Mouse (Mus musculus): Measurements from ENCODE around the gene Map3k6. TPM values are rescaled to one million over a fixed set of nuclear protein-coding genes. Genes with fewer than 3 reads are reported as not detected.

The Map3k6 gene
- total and polyA plus RNA-seq, 3 experiments: 17.6 to 22.9 (median 22.4) TPM

DNA sequence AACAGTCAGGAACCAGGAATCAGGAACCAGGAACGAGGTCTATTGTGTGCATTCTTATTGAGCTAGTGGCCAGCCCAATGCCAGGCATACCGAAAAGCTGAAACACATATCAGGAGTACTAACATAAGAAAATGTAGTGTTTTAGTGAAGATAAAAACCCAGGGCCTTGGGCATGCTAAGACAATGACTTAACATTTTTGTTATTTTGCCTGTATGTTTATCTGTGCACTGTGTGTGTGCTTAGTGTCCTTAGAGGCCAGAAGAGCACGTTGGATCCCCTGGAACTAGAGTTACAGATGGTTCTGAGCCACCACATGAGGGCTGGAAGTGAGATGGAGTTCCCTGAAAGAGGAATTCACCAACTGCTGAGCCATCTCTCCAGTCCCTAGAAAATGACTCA lies 44.7 kb downstream of the Map3k6 start:
- DNase-seq: no peak

DNA sequence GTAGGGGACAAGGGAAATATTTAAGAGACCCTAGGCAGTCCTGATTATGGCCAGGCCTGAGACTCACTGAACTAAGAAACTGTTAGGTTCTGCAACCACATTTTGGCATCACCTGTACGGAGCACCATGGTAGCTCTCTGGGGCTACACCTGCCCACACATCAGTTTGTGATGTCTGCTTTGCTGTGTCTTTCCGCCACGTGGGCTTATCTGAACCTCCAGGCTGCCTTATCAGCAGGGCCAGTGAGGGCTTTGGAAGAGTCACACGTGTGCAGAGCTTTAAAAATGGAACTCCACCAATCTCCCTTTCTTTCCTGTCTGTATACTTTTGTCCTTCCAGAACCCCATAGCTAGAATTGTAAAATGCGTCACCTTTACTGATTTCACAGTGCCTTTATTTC lies 45.3 kb downstream of the Map3k6 start:
- DNase-seq: no peak

DNA sequence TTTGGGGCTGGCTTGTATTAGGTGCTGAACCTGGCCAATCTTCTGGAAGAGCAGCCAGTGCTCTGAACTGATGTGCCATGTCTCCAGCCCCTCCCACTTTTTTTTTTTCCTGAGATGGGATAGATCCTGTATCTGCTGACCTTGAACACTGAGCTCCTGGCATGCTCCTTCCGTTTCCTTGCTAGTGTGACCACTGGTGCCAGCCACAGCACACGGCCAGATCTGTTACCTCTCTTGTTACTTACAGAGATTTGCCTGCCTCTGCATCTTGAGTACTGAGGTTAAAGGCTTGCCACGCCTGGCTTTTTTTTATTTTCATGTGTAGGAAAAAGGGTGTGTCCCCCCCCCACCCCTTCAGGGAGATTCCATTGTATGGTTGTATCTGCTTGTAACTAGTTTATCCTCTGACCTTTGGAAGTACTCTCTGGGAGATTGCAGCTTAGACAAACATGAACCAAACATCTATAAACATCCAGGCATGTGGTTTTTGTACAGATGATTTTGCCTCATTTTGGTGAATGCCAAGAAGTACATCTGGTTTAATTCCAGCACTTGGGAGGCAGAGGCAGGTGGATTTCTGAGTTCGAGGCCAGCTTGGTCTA lies 46.0 kb downstream of the Map3k6 start:
- no peak for DNase-seq

DNA sequence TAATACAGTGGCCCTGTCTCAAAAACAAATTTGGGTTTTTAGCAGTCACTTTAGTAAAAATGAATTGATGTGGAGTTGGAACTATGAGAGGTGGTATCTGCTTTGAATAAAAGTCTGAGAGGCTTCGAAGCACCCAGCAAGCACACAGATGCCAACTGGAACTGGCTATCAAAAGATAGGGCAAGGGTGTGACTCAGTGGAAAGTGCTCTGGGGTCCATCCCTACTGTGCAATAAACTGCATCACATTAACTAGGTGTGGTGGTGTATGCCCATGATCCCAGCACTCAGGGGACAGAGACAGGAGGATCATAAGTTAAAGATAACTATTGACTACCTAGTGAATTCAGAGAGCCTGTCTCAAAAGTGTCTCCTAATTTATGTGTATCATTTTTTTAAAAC lies 50.6 kb downstream of the Map3k6 start:
- DNase-seq: no peak

DNA sequence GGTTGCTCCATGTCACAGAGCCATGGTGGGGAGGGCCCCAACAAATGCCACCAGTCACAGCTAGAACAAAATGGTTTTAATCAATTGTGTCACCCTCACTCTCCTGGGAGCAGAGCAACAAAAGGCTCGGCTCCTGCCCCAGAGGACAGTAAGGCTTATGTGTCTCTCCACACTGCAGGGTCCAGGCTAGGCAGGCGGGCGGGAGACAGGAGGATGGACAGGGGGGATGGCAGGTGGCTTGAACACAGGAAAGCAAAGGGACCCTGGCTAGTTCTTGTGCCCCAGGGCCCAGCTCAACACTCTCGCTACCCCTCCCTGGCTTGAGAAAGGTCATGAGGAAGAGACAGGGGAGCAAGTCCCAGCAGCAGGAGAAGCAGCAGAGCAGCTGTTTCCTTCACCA lies 51.8 kb downstream of the Map3k6 start:
- no peak for DNase-seq

DNA sequence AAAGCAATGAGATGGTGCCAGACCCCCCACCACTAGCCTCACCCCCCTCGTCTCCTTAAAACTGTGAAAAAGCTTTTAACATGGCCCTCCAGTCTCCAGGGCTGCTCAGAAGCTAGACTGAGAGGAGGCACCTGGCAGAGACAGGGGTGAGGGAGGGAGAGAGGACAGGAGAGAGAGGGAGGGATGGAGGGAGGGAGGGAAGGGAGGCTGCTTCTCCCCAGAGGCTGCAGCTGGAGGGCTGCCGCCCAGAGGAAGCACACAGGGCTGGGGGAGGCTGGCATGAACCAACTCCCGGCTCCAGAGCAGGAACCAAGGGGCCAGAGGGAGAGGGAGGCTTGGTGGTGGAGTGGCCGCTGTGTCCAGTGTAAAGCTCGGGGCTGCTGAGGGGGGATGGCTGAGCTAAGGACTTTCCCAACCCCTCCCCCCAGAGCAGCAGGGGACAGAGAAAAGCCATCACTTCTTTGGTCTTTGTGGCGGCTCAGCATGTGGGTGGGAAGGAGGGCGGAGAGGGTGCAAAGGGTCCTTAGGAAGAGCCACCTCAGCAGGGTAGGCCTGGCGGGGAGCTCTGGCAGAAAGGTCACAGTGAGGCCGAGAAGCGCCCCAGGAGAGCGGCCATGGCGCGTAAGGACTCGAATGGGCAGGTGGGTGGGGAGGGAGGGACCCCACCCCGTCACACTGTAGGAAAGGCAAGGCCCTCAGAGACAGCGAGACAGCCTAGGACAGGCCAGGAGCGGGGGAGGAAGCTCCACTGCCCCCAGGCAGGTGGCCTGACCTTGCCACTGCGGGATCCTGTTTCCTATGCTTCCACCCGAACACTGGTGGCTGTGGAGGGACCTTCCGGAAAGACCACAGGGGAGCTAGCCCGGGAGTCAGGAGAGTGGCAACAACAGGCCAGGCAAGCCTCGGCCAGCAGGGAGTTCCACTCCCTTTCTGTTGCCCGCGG lies 52.6 kb downstream of the Map3k6 start:
- no peak for DNase-seq

DNA sequence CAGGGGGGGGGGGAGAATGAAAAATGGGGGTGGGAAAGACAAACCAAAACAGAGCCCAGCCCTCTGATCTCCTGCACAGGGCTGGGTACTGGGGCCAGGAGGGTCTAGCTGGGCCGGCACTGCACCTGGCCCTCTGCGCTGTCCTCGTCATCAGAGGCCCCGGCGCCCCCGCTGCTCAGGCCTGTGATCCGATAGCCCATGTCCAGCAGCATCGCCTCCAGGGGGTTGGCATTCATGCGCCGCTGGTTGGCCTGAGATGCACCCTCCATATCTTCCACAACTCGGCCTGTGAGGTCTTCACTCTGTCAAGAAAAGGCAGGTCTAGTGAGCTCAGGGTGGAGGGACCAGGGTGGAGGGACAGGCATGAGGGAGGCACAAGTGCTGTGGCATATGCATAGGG lies 53.5 kb downstream of the Map3k6 start:
- DNase-seq: no peak

DNA sequence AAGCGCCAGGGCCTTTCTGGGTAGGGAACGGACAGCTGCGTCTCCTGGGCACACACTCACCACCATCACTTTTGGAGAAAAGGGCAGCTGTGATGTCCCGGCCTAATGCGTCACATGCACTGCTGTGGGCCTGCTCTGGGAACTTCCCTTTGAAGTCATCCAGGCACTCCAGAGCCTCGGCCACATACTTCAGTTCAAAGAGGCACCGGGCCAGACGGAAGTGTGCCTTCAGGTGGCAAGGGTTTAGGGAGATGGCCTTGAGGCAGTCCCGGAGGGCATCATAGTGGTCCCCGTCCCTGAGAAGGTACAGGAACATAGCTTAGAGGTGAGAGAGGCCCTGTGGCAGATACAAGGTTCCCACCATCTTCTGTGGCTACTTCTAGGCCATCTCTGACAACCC lies 56.7 kb downstream of the Map3k6 start:
- DNase-seq: no peak

DNA sequence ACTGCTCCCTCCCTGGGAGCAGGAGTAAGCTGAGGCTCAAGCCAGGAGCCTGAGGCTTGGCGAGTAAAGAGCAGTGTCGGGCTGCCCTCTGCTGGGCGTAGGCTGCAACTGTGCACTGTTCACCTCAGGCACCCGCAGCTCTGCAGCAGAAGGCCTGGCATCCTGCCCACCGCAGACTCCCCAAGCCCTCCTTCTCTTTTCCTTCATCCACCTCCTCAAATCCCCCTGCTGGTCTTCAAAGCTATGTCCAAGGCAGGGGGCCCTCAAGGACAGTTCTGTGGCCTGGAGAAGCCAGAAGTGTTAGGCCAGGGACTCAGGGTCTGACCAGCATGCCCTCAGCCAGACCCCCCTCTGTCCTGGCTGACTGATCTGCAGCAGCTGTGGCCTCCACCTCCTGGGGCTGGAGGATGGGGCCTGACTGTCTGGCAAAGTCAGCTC lies 57.2 kb downstream of the Map3k6 start:
- peak; percentile 84 for DNase-seq

DNA sequence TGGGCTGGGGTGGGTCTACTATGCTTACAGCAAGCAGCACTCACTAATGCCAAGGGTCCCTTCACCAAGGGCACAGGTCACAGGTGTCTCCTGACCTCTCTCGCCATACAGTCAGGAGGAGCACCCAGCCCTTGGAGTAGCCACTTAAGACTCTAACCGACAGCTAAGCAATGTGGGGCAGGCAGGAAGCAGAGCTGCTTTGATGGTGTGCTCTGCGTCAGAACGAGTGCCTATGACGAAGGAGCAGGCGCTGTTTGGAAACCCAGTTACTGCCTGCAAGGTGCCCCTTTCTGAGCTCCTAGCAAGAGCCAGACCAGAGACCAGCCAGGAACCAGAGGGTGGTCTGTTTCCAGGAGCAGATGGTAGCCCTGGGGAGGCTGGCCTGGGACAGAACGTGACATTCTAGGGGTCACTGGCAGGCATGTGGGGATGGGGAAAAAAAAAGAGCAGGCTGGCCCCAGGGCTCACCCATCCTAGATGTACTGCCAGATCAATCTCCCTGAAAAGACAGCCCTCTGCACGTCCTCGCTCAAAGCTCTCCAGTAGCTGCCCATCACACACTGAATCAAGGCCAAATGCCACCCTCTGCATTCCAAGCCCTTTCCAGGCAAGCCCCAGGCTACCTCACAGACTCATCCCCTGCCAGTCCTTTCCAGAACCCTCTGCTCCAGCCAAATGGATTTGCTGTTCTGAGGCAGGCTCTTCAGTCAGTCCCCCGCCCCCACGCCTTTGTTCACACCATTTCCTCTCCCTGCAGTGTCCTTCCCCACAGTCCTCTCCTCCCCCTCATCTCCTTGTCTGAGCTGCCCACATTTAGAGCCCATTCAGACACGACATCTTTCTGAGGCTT lies 58.1 kb downstream of the Map3k6 start:
- peak; percentile 67 for DNase-seq

DNA sequence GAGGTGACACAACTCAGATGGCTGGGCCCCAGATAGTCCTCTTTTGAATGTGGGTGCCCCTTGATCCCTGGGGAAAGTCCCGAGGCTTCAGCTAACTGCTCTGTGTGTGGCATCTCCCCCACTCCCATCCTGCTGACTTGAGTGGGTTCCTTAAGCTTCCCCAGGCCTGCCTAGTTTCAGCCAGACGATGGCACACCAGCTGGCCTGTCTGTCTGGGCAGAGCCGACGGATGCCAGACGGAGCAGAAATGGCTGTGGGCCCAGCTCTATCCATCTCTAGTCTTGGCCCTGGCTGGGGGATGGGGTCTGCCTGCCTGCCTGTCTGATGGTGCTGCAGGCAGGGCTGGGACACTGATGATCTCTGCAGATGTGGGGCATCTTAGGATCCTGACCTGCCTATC lies 59.1 kb downstream of the Map3k6 start:
- no peak for DNase-seq

DNA sequence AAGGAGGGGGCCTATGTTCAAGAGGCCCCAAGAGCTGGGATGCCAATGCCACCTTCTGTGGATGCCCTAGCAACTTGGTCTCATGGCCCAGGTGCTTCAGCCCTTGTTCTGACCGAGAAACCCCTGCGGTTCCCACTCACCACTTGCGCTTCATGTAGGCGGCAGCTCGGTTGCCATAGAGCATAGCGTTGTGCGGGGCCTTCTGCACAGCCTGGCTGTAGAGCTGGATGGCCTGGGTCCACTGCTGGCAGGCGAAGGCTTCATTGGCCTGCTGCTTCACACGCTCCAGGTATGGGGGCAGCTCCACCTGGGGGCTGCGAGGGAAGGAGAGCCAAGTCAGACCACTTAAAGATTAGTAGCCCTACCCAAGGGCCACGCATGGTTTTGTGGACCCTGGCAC lies 59.8 kb downstream of the Map3k6 start:
- no peak for DNase-seq

DNA sequence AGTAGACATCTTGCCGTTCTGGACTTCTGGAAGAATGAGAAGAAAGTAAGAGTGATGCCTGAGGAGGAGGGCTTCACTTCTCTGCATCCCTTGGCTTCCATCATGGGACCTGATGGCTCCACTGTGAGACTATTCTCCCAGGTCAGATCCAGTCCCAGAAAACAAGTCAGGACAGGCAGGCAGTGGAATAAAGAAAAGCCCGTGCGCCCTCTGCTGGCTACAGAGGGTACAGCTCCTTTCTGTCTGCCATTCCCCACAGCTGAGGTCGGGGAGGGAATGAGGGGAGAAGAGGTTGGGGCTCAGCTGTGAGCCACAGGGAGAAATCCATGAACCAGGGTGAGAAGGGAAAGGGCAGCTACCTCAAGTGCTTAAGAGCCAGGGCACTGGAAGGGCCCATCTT lies 61.2 kb downstream of the Map3k6 start:
- DNase-seq: peak; percentile 61

Small RNAs within 50 kb of the gene (microRNA-seq; reads per million reads assigned to microRNA genes)
- gene Mir7017: 0.44 to 0.83 reads per million in 2 experiments

Other genes with a start within 250 kb of the Map3k6 start
- 10 to 100 TPM; 64.3 to 88.3 TPM for gene Ahdc1, start 229.6 kb upstream of the Map3k6 start, total RNA-seq (2021)
- 78.1 and 88.7 TPM in 2 replicates for gene Ahdc1, start 229.6 kb upstream of the Map3k6 start, polyA plus RNA-seq (2012; rRNA removed)
- gene Wasf2, start 110.3 kb upstream of the Map3k6 start, total RNA-seq (2021): 100 to 1,000 TPM in 1 of 2 experiments, 10 to 100 TPM in 1; 99.4 to 130 TPM
- 43.2 and 57.0 TPM in 2 replicates for gene Wasf2, start 110.3 kb upstream of the Map3k6 start, polyA plus RNA-seq (2012; rRNA removed)
- gene Cd164l2, start 28.7 kb upstream of the Map3k6 start, total RNA-seq (2021): 1 to 10 TPM; 1.6 to 4.0 TPM
- 2.5 and 5.6 TPM in 2 replicates for gene Cd164l2, start 28.7 kb upstream of the Map3k6 start, polyA plus RNA-seq (2012; rRNA removed)
- gene Gpr3, start 28.3 kb upstream of the Map3k6 start, total RNA-seq (2021): under 1 TPM; 0.17 to 0.21 TPM
- gene Gpr3, start 28.3 kb upstream of the Map3k6 start, polyA plus RNA-seq (2012; rRNA removed): 0.49 and 1.1 TPM in 2 replicates
- gene Sytl1, start 22.3 kb downstream of the Map3k6 start, total RNA-seq (2021): 1 to 10 TPM; 1.4 to 1.9 TPM
- gene Sytl1, start 22.3 kb downstream of the Map3k6 start, polyA plus RNA-seq (2012; rRNA removed): 2.2 and 2.8 TPM in 2 replicates
- gene Tmem222, start 37.0 kb downstream of the Map3k6 start, total RNA-seq (2021): 10 to 100 TPM; 59.7 to 78.2 TPM
- gene Tmem222, start 37.0 kb downstream of the Map3k6 start, polyA plus RNA-seq (2012; rRNA removed): 123 and 125 TPM in 2 replicates
- gene Wdtc1, start 112.7 kb downstream of the Map3k6 start, total RNA-seq (2021): 10 to 100 TPM; 56.3 to 56.9 TPM
- 75.2 and 83.0 TPM in 2 replicates for gene Wdtc1, start 112.7 kb downstream of the Map3k6 start, polyA plus RNA-seq (2012; rRNA removed)
- gene Slc9a1, start 128.9 kb downstream of the Map3k6 start, total RNA-seq (2021): 10 to 100 TPM; 57.8 to 69.0 TPM
- gene Slc9a1, start 128.9 kb downstream of the Map3k6 start, polyA plus RNA-seq (2012; rRNA removed): 104 and 127 TPM in 2 replicates
- 10 to 100 TPM in 1 of 2 experiments, 1 to 10 TPM in 1; 1.7 to 14.7 TPM for gene Tent5b, start 239.3 kb downstream of the Map3k6 start, total RNA-seq (2021)
- gene Tent5b, start 239.3 kb downstream of the Map3k6 start, polyA plus RNA-seq (2012; rRNA removed): 3.0 and 7.2 TPM in 2 replicates